Mouse (Mus musculus): ENCODE measurements around the gene Prickle4.

- TF ChIP-seq POLR2A (IDR thresholded peaks at IDR 0.05; ENCODE audit: control insufficient read depth, extremely low read depth, insufficient read depth, low read length, poor library complexity), result no peak
- no peak for TF ChIP-seq CTCF (IDR thresholded peaks at IDR 0.05; ENCODE audit: borderline replicate concordance, control insufficient read depth, extremely low read depth, insufficient read depth, low read length, poor library complexity)
Observed at GRCm38 (mm10) chr17:47744086-47744485, 49.5 kb upstream of the Prickle4 start.
